Mouse (Mus musculus): ENCODE measurements around the gene Fam213a. TPM values are rescaled to one million over a fixed set of nuclear protein-coding genes. Genes with fewer than 3 reads are reported as not detected.

Gene Fam213a
- polyA plus RNA-seq, 1 experiment = 150 TPM

DNA sequence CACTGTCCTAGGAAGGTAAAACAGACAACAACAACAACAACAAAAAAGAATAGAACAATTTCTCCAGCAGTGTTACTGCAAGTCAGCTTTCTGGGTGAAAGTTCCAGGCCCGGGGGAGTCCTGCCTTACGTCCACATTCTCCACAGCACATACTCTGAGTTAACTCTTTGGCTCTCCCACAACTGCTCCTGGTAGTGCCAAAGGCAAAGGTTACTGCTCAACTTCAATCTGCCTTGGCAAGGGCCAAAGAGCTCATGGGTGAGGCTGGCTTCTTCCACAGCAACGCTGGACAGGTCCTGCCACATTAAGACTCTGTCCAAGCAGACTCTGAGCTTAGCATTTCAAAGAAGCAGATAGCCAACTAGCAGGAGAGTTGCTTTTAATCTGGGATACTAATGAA, 1.7 kb downstream of the Fam213a start:
- Histone ChIP-seq H3K27me3 (ENCODE audit: control insufficient read depth, insufficient read depth, low read length) (no peaks in the 10 kb centered on the region), H3K4me3 (replicated peaks; ENCODE audit: insufficient read depth, low read depth, low read length) (no peak overlapping the region), H3K4me1 (ENCODE audit: control insufficient read depth, insufficient read depth, low read length) (peaks cover 2% of the 10 kb centered on the region), H3K27ac (ENCODE audit: insufficient read depth, low read length) (no peak overlapping the region)
- 86% methylated on average over 3 of the region's 3 CpGs for WGBS
- TF ChIP-seq CTCF (IDR thresholded peaks at IDR 0.05; ENCODE audit: borderline replicate concordance, insufficient read depth, low read depth, low read length) (no peak), POLR2A (IDR thresholded peaks at IDR 0.05; ENCODE audit: borderline replicate concordance, insufficient read depth, low read length) (no peak)
- DNase-seq = no peak

- no peaks in the 10 kb centered on the region; the same call in 1 of the 2 replicates for H3K4me1 ChIP-seq (ENCODE audit: control insufficient read depth, insufficient read depth, low read length)
- no peak for TF ChIP-seq CTCF (IDR thresholded peaks at IDR 0.05; ENCODE audit: borderline replicate concordance, insufficient read depth, low read depth, low read length)
- no peak for TF ChIP-seq POLR2A (IDR thresholded peaks at IDR 0.05; ENCODE audit: borderline replicate concordance, insufficient read depth, low read length)
Measured at GRCm38 (mm10) chr14:41008138-41008537, 5.5 kb downstream of the Fam213a start.

GRCm38 (mm10) chr14:41007641-41008040, 5.9 kb downstream of the Fam213a start:
- no peaks in the 10 kb centered on the region for H3K27me3 ChIP-seq (ENCODE audit: control insufficient read depth, insufficient read depth, low read length)
- WGBS = 62% methylated on average over 5 of the region's 5 CpGs
- no peak overlapping the region for H3K27ac ChIP-seq (ENCODE audit: insufficient read depth, low read length)
- no peak overlapping the region for H3K4me3 ChIP-seq (replicated peaks; ENCODE audit: insufficient read depth, low read depth, low read length)
- no peak for DNase-seq
- no peaks in the 10 kb centered on the region; the same call in 1 of the 2 replicates for H3K4me1 ChIP-seq (ENCODE audit: control insufficient read depth, insufficient read depth, low read length)
- TF ChIP-seq CTCF (IDR thresholded peaks at IDR 0.05; ENCODE audit: borderline replicate concordance, insufficient read depth, low read depth, low read length) (no peak), POLR2A (IDR thresholded peaks at IDR 0.05; ENCODE audit: borderline replicate concordance, insufficient read depth, low read length) (no peak)

More at GRCm38 (mm10) chr14:41008138-41008537, 5.5 kb downstream of the Fam213a start:
- Histone ChIP-seq H3K27ac (ENCODE audit: insufficient read depth, low read length) (no peak overlapping the region), H3K4me3 (replicated peaks; ENCODE audit: insufficient read depth, low read depth, low read length) (no peak overlapping the region), H3K27me3 (ENCODE audit: control insufficient read depth, insufficient read depth, low read length) (no peaks in the 10 kb centered on the region)
- DNase-seq = no peak
- 40% methylated on average over 2 of the region's 2 CpGs for WGBS

GRCm38 (mm10) chr14:41006899-41007298, 6.7 kb downstream of the Fam213a start:
- TF ChIP-seq CTCF (IDR thresholded peaks at IDR 0.05; ENCODE audit: borderline replicate concordance, insufficient read depth, low read depth, low read length) (no peak), POLR2A (IDR thresholded peaks at IDR 0.05; ENCODE audit: borderline replicate concordance, insufficient read depth, low read length) (no peak)
- Histone ChIP-seq H3K4me3 (replicated peaks; ENCODE audit: insufficient read depth, low read depth, low read length) (no peak overlapping the region), H3K27ac (ENCODE audit: insufficient read depth, low read length) (no peak overlapping the region), H3K4me1 (ENCODE audit: control insufficient read depth, insufficient read depth, low read length) (no peaks in the 10 kb centered on the region; the same call in 1 of the 2 replicates), H3K27me3 (ENCODE audit: control insufficient read depth, insufficient read depth, low read length) (no peaks in the 10 kb centered on the region)
- DNase-seq = no peak
- 64% methylated on average over 3 of the region's 3 CpGs for WGBS

GRCm38 (mm10) chr14:41006263-41006662, 7.3 kb downstream of the Fam213a start:
- TF ChIP-seq POLR2A (IDR thresholded peaks at IDR 0.05; ENCODE audit: borderline replicate concordance, insufficient read depth, low read length) (no peak), CTCF (IDR thresholded peaks at IDR 0.05; ENCODE audit: borderline replicate concordance, insufficient read depth, low read depth, low read length) (no peak)
- H3K27me3 ChIP-seq (ENCODE audit: control insufficient read depth, insufficient read depth, low read length) = no peaks in the 10 kb centered on the region
- WGBS = 90% methylated on average over 10 of the region's 10 CpGs
- H3K27ac ChIP-seq (ENCODE audit: insufficient read depth, low read length) = no peak overlapping the region
- no peak overlapping the region for H3K4me3 ChIP-seq (replicated peaks; ENCODE audit: insufficient read depth, low read depth, low read length)
- no peaks in the 10 kb centered on the region; the same call in 1 of the 2 replicates for H3K4me1 ChIP-seq (ENCODE audit: control insufficient read depth, insufficient read depth, low read length)
- DNase-seq = no peak

- TF ChIP-seq CTCF (IDR thresholded peaks at IDR 0.05; ENCODE audit: borderline replicate concordance, insufficient read depth, low read depth, low read length) (no peak), POLR2A (IDR thresholded peaks at IDR 0.05; ENCODE audit: borderline replicate concordance, insufficient read depth, low read length) (no peak)
- 39% methylated on average over 9 of the region's 9 CpGs for WGBS
- Histone ChIP-seq H3K27ac (ENCODE audit: insufficient read depth, low read length) (no peak overlapping the region), H3K27me3 (ENCODE audit: control insufficient read depth, insufficient read depth, low read length) (no peaks in the 10 kb centered on the region), H3K4me1 (ENCODE audit: control insufficient read depth, insufficient read depth, low read length) (no peaks in the 10 kb centered on the region; the same call in 1 of the 2 replicates), H3K4me3 (replicated peaks; ENCODE audit: insufficient read depth, low read depth, low read length) (no peak overlapping the region)
- no peak for DNase-seq
Measured at GRCm38 (mm10) chr14:41005716-41006115, 7.9 kb downstream of the Fam213a start.

DNA sequence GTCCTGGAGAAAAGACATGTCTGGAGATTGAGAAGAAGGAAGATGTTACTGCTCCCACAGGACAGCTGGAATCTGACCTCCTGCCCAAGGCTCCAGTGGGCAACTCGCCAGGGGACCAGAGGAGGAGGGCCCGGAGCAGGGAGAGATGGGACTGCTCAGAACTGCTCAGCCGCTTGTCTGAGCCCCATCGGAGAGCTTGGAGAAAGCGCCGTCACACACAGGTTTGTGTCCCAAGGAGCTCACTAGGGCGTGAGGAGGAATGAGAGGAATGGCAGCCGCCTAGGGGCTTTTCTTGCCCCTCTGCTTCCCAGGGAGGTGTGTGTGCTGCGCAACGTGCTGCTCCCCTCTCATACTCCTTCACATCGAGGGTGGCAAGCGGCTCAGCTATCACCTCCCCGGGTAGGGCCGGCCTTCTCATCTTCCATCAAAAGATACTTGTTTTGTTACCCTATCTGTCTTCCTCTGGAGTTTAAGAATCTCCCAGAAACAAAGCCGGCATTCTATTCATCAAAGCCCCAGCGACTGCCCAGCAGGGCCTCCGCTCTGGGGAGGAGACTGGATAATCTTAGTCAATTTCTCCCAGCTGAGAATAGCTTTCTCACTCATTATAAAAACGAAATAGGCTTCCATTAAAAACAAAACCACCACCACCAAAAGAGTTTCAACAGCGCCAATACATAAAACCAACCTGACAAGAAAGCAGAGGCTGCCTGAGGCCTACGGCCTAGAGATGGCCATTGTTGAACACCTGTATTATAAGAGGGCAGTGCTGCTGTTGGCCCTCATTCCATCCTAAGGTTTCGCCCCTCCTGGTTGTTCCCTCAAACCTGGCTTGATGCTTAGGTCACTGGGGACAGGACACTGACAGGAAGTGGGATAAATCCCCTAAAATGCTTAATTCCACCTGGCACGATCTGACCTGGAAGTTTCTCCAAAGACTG, 9.1 kb downstream of the Fam213a start:
- 52% methylated on average over 22 of the region's 22 CpGs for WGBS
- Histone ChIP-seq H3K27ac (ENCODE audit: insufficient read depth, low read length) (no peak overlapping the region), H3K4me3 (replicated peaks; ENCODE audit: insufficient read depth, low read depth, low read length) (no peak overlapping the region), H3K27me3 (ENCODE audit: control insufficient read depth, insufficient read depth, low read length) (no peaks in the 10 kb centered on the region), H3K4me1 (ENCODE audit: control insufficient read depth, insufficient read depth, low read length) (no peaks in the 10 kb centered on the region; the same call in 1 of the 2 replicates)
- TF ChIP-seq POLR2A (IDR thresholded peaks at IDR 0.05; ENCODE audit: borderline replicate concordance, insufficient read depth, low read length) (no peak), CTCF (IDR thresholded peaks at IDR 0.05; ENCODE audit: borderline replicate concordance, insufficient read depth, low read depth, low read length) (no peak)
- DNase-seq = no peak

DNA sequence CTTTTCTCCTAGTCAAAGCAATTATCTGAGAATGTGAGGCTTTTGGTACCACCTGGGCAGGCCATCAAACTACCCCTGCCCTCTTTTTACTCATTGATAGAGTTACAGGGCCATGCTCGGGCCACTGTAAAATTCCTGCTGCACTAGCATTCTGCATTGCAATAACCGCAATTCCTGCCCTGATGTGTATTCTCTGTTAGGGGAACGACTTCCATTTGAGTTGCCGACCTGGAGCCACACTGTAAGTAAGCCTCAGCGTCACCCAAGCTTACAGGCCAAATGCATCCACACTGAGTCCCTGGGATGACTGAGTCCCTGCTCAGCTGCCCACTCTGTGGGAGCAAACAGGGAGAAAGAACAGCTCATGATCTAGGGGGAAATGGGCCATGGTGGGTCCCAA, 12.0 kb downstream of the Fam213a start:
- WGBS = 95% methylated on average over 5 of the region's 5 CpGs
- no peak for TF ChIP-seq POLR2A (IDR thresholded peaks at IDR 0.05; ENCODE audit: borderline replicate concordance, insufficient read depth, low read length)
- no peak for TF ChIP-seq CTCF (IDR thresholded peaks at IDR 0.05; ENCODE audit: borderline replicate concordance, insufficient read depth, low read depth, low read length)
- no peak for DNase-seq
- H3K27me3 ChIP-seq (ENCODE audit: control insufficient read depth, insufficient read depth, low read length) = no peaks in the 10 kb centered on the region
- H3K27ac ChIP-seq (ENCODE audit: insufficient read depth, low read length) = no peak overlapping the region
- no peak overlapping the region for H3K4me3 ChIP-seq (replicated peaks; ENCODE audit: insufficient read depth, low read depth, low read length)
- no peaks in the 10 kb centered on the region for H3K4me1 ChIP-seq (ENCODE audit: control insufficient read depth, insufficient read depth, low read length)
